Mouse (Mus musculus) brain, embryonic 14.5 days (tissue): Measurements from ENCODE around the gene Adcy7.
A peak's percentile ranks its signal among the peaks of the same experiment; 100 is the strongest.

ENCODE experiments used
- CTCF ChIP-seq: fragments of 200-500 bp; IDR thresholded peaks from 2 replicates; pipeline ENCODE4 v1.5.1; 2012; ENCODE audit warnings: inconsistent platforms, mild to moderate bottlenecking, moderate library complexity, borderline replicate concordance; ENCODE audit not compliant: insufficient read depth, insufficient read length; ENCODE audit errors: extremely low read depth
- POLR2A ChIP-seq: fragments of 200-500 bp; IDR thresholded peaks from 2 replicates; pipeline ENCODE4 v1.6.1; 2012; ENCODE audit warnings: mild to moderate bottlenecking, inconsistent platforms, borderline replicate concordance; ENCODE audit not compliant: poor library complexity, insufficient read depth, insufficient read length, severe bottlenecking; ENCODE audit errors: extremely low read depth

DNA sequence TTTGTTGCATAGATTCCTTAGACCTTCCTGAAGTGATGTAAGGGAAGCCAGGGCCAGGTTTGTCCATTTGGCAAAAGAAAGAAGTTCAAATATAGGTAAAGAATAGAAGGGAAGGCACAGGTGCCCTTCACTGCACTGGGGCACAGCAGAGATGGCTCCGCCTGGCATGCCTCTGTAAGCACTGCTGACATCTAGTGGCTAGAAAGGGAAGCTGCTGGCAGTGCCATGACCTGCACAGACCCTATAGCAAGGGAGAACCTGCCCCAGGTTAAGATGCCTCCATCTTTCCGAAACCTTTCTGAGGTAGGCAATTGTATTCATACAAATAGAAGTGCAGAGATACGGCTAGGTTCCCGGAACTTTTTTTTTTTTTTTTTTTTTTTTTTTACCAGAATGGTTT lies 27.9 kb upstream of the Adcy7 start:
- TF ChIP-seq POLR2A: no peak
- TF ChIP-seq CTCF: peak; percentile 89
